Mouse (Mus musculus) left cerebral cortex, postnatal 14 days (tissue): ENCODE results near the gene Tmem121. TPM values are rescaled to one million over a fixed set of nuclear protein-coding genes. Genes with fewer than 3 reads are reported as not detected.
A peak's percentile ranks its signal among the peaks of the same experiment; 100 is the strongest.

Source experiments
- DNase-seq, 2 experiments: peaks; one replicate each; pipeline ENCODE4 v3.0.0; 2021 to 2022; ENCODE audit warnings: low spot score in 2 of 2, mixed read lengths in 1 of 2
- intact Hi-C: fragments of 180-260 bp; cut with DNase I; formaldehyde crosslinking; loops from one replicate; pipeline ENCODE4 v1.15.1; 2025
- long read RNA-seq, 2 experiments: library from polyadenylated mRNA; stranded (forward); transcript quantifications; one replicate each; pipeline ENCODE4 v2.0.0; 2021
- total RNA-seq, 2 experiments: library from RNA; stranded (reverse); gene quantifications; 2 replicates each; pipeline ENCODE4 v1.2.3; 2021

Tmem121 gene
- total RNA-seq, result 10 to 100 TPM; 28.3 to 35.6 TPM
- long read RNA-seq, experiment 1, transcript Tmem121-201 (2 exons, 1,574 nt), result major isoform, 7 of 8 reads
- long read RNA-seq, experiment 1, partial matches to known transcripts, result 1 of 8 reads
- long read RNA-seq, experiment 1, other reads (novel, unspliced or antisense), result 0 of 8 reads
- long read RNA-seq, experiment 2, partial matches to known transcripts, result 0 of 5 reads
- long read RNA-seq, experiment 2, other reads (novel, unspliced or antisense), result 1 of 5 reads

DNA sequence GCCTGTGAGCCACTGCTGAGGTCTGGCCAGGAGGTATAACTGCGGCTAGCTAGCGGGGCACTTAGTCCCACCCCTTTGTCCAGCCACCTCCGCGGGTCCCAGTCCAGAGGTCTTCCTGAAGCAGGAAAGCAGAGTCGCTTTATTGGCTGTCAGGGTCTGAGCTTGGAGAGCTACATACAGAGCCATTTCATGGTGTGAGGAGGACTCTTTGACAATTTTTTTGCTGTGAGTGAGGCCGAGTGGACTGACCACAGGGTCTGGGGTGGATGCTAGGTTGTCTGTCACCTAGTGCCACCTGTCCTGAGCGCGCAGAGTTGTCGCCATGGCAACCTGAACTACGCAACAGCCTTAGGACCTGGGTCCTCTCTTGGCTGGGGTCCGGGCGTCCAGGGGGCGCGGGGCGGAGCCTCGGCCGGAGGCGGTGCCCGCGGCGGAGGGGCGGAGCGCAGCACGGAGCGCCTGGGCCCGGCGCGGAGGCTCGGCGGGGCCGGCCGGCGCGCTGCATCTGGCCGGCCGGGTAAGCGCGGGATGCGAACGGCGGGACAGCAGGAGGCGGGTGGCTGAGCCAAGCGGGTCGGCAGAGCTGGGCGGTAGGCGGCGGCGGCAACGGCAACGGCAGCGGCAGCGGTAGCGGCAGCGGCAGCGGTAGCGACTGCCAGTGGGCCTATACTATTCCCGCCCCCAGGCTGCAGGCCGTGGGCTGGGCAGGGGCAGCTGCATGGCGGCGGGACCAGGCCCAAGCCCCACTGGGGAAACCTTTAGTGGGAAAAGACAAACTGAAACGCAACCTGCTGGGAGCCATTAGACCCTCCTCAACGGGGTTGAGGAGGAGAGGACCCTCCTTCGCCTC is at the start of gene Tmem121:
TSS of gene Tmem121 (plus strand) at position 489 of the 850 bp plus-strand sequence.
- peak in 1 of 2 experiments; percentile 34 for DNase-seq
- intact Hi-C loops, result no loop called here

DNA sequence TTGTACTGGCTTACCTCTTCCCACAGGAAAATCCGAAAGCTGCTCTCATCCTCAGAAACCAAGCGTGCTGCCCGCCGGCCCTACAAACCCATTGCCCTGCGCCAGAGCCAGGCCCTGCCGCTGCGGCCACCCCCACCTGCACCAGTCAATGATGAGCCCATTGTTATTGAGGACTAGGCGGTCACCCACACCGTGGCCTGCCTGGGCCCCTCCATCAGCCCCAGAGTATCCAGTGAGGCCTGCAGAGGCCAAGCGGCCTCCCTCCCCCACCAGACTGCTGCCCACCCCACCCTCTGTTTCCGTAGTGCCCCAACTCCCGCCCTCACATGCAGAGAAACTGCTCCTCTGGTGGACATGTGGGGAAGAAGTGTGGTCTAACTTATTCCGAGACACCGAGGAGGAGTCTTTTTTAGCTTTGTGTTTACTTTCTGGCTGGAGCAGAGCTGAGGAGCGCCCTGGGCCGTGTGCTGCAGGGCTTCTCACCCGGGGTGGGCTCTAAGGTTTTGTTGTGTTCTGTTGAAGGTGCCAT is 49.2 kb upstream of the Tmem121 start:
- intact Hi-C loops, result no loop called here

DNA sequence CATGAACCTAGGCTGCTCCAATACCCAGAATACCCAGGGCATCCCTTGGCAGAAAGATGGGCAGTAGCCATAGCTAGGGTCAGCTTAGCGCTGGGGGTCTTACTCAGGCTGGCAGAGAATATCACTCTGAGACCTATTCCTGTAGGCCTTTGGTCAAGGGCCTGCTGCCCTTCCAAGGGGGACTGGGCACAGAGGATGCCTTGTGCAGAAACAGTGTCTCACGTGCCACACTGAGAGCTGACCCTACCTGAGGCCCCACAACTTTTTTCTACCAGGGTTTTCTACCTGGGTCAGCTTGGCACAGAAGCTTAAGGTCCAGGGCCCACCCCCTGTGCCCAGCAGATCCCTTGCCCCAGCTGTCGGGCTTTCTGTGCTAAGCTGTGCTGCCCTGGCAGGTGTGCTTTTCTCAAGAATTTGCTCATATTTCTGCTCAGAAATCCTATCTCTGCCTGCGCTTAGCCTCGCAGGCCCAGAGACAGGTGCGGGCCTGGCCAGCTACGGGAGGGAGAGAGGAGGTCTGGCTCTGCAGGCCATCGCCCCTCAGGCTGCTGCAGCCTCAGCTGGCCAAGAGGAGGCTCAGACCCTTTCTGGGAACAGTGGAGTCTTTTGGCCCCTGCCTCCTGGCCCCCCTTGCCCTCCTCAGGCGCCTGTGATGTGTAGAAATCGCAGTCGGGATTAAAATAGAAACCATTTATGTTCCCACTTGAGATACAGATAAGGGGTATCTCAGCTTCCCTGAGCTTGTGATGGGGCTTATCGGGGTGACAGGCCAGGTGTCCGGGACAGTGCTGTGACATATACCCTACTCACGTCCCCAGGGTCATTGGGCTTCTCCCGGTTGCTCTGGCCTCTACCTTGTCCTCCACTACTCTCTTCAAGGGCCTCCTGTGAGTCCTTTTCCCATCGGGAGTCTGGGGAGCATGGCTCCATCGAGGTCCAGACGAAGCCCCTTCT is 48.2 kb upstream of the Tmem121 start:
- no peak for DNase-seq
- intact Hi-C loops, result no loop called here

More for the DNA sequence above, 49.2 kb upstream of the Tmem121 start:
- no peak for DNase-seq

DNA sequence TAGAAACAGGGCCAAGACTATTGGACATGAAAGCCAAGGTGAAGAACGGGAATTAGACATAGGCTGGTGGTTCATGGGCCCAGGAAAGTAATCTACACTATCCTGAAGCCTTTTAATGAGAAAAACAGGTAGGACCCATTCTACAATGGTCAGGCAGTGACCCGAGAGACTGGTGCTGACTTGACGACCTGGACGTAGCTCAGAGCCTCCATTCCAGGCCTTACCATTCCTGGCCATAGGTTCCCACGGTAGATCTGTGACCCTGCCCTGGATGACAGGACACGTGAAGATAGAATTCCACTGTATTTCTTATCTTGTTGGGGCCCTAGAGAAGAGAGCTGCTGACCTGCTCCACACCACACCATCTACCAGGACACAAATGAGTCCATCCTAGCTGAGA is 47.4 kb upstream of the Tmem121 start:
- intact Hi-C loops, result no loop called here
- no peak for DNase-seq

DNA sequence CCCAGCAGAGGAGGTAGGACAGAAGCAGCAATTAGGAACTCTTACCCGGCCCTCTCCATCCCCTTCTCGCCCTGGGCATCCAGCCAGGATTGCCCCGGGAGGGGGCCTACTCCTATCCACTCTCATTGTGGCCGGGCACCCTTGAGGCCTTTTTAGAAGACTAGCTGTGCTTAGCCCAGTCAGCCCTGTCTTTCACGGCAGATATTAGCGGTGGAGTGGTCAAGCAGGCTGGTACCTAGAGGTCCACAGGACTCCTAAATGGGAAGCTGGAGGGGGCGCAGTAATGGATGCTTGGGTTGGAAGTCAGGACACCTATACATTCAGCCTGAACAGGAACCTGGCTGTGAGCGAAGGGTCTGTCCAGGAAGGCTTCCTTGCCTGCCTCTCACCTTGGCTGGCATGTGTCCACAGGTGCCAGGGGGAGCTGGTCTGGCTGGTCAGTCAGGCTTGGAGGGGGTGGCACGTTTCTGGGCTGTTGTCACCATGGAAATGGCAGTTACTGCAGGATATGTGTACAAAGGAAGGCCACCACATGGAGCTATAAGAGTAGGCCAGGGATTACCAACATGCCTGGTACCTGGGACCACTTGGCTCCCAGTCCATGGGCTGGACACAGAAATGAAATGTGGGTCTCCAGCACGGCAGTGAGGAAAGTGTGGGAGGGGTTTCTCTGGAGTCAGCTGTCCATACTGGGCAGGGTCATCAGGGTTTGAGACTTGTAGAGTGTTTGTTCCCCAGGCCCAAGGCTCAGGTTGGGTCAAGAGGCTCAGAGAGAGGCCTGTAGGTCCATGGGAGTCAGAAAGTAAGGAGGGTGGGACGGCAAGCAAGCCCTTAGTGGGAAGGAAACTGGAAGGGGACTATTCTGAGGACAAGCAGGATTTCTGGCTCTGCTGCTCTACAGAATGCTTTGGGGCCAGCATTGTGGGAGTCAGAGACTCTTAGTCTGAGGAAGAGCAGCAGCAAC is 46.5 kb upstream of the Tmem121 start:
- intact Hi-C loops, result no loop called here
- DNase-seq, result no peak

DNA sequence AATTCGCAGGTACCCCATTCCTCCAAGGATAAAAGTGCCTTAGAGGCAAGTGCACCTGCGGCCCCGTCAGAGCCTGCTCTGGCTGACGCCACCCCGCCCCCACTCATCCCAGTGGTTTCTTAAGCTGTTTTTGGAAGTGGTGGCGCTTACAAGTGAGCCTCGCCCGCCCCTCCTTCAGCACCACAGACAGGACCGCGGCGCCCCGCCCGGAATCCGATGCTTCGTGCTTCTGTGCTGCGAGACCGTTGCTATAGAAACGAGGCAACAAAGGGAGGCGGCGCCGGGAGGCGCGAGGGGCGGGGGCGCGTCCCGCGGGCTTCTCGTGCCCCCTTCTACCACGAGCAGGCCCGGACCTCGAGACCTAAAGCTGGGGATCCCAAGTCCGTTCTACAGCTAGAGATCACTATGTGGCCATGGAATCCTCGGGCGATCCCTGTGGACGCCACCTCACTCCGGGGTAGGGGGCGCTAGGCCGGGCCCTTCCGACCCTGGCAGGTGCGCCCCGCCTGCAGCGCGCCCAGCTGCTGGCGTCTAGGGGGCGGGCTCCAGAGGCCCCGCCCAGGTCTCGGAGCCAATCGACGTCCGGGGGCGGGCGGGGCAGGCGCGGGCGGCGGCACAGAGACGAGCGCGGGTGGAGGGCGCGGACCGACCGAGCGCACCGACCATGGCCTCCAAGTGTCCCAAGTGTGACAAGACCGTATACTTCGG is 45.7 kb upstream of the Tmem121 start, which contains the start of gene Crip2:
TSS of gene Crip2 (plus strand) at position 329 of the 708 bp plus-strand sequence.
- intact Hi-C loops, result no loop called here

DNA sequence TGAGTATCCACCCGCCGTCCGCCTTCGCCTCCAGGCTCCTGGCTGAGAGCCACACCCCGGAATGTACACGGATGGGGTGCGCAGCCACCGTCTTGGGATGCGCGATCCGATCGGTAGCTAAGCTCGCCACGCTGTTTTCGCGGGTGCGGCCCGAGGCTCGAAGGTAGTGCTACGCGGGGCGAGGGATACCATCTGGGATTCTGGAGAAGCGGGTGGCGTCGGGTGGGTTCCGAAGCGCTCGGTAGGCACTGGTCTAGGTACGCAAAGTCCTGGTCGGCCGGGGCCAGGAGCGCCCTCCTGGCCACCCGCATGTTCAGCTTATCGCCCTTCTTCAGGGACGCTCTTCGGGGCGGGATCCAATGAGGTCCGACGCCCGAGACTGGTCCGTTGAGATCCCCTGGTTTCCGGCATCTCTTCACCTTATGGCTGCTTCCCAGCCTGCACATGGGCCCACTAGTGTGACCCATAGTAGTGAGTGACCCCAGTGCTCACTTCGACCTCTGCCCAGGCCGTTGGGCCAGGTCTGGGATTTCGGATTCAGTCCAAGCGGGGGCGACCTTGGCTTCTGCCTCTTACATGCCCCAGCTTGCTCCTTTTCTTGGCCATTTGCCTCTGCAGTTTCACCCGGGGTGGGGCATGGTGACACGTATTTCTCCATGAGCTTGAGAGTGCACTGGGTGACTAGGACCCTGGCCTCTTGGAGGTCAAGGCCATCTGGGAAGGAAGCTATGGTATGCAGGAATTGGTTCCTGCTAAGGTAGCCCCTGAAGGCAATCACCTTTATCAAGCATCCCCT is 44.9 kb upstream of the Tmem121 start:
- intact Hi-C loops, result no loop called here
- DNase-seq, result no peak

More for the DNA sequence above, 45.7 kb upstream of the Tmem121 start, which contains the start of gene Crip2:
- DNase-seq, result peak; percentile 94 to 98

DNA sequence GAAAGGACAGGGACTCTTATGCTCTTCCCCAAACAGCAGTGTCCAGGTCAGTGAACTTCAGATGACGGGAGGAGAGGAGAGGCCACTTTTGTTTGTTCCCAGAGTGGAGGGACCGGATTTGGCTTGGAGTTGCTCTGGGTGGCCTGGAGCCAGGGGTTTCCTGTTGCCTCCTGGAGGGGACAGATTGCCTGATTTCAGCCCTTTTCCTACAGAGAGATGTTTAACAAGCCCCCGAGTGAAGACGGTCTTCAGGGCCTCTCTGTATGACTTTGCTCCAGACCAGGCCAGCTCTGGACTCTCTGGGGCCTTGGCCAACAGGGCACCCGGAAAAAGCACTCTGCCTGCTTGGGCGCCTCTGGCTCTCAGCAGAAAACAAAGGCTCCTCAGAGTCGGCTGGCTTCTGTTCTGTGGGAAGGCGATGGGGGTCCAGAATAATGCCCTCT is 44.2 kb upstream of the Tmem121 start:
- DNase-seq, result peak in 1 of 2 experiments; percentile 34
- intact Hi-C loops, result no loop called here

DNA sequence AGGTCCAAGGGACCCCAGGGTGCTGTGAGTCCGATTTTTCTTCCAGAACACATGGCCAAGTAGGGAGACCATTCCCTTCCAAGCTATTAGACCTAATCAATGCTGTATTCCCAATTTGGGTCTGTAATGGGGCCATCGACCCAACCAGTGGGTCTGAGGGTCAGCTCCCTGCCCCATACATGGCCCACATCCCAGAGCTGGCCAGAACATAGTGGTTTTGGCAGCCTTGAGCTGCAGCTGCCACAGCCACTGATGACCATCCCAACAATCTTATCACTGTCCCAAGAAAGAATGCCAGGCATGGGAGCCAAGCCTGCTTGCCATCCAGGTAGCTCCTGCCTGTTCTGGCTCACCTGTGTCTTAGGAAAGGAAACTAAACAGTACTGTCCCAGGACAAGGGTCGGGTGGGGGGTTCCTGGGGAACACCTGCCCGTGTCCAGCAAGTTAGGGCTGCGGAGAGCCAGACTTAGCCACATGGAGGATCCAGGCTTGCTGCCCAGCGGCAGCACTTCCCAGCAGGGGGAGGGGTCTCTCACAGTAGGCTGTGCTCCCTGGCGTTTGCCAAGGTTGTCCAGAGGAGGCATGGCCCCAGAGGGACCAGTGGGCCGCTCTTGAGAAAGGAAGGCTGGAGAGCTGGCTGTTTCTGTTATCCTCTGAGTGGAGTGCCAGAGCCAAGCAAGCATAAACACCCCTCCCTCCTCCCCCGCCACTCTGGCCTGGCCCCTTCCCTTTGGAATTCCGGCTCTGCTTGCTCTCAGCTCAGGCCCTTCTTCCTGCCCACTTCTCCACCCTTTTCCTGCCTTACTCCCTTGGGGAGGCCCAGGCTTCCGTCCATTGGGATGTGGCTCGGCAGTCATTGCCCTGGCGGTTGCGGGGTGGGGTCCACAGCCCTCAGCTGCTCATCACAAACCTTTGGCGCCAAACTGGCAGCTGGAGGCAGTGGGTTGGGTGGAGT is 43.4 kb upstream of the Tmem121 start:
- DNase-seq, result peak; percentile 46 to 75
- intact Hi-C loops, result no loop called here

DNA sequence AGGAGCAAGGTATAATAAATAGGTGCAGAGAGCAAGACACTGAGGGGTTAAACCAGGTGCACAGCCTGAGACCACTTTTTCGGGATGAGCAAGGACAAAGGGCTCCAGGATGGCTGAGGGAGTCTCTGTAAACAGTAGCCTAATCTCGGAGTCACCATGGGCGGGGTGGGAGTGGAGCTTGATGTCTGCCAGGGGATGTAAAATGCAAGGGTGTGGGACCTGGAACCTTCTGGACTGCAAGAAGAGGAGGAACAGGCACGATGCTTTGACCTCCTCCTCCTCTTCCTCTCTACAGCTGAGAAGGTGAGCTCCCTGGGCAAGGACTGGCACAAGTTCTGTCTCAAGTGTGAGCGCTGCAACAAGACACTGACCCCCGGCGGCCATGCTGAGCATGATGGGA is 42.6 kb upstream of the Tmem121 start:
- intact Hi-C loops, result no loop called here
- no peak for DNase-seq

DNA sequence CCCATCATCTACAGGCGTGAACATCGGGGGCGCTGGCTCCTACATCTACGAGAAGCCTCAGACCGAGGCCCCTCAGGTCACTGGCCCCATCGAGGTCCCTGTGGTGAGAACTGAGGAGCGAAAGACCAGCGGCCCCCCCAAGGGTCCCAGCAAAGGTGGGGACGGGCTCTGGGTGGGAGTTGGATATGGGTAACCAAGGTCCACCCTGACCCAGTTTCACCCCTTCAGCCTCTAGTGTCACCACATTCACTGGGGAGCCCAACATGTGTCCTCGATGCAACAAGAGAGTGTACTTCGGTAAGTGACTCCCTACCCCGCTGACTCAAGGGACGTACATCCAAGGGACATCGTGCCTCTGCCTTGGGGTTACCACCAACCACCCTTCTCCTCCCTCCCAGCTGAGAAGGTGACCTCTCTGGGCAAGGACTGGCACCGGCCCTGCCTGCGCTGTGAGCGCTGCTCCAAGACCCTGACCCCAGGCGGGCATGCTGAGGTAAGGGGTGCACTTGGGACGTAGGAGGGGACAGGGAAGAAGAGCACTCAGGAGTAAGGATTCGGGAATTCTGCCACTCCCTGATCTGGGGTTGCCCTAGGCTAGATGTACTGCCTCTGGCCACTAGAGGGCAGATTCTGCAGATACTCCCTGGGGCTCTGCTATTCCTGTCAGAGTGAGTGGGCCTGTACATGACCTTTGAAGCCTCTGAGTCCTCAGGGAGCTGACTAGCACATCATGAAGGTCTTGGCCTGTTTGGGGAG is 41.6 kb upstream of the Tmem121 start:
- DNase-seq, result peak in 1 of 2 experiments; percentile 43
- intact Hi-C loops, result no loop called here

DNA sequence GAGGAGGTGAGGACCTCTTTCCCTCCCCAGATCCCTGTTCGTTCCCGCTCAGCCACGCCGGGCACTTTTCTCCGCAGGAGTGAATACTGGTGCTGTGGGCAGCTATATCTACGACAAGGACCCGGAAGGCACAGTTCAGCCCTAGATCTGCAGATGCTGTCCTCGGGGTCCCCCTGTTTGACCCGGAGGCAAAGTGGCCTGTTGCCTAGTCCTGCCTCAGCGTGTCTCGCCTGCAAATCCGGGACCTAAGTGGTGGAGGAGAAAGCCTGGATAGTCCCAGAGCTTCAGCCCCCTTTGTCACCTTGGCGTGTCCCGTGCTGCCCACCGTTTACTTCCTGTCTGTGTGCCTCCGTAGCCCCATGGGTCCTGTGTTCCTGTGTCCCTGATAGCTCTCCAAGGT is 40.8 kb upstream of the Tmem121 start:
- no peak for DNase-seq
- intact Hi-C loops, result no loop called here

DNA sequence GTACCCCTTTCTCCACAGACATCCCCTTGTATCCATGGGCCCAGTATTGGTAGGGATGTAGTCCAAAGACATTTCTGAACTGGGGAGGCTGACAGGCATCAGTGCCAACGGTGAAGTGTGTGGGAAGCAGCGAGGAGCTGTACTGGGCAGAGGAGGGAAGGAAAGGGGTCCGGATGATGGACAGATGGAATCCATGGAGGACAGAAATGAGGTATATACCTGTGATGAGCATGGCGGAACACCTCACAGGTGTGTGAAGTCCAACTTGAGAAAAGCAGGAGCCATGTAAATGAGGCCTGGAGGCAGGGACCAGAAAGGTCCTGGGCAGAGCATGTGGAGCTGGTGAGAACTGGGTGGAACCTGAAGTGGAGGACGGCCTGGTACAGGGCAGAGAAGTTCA is 40.1 kb upstream of the Tmem121 start:
- intact Hi-C loops, result no loop called here
- DNase-seq, result no peak

DNA sequence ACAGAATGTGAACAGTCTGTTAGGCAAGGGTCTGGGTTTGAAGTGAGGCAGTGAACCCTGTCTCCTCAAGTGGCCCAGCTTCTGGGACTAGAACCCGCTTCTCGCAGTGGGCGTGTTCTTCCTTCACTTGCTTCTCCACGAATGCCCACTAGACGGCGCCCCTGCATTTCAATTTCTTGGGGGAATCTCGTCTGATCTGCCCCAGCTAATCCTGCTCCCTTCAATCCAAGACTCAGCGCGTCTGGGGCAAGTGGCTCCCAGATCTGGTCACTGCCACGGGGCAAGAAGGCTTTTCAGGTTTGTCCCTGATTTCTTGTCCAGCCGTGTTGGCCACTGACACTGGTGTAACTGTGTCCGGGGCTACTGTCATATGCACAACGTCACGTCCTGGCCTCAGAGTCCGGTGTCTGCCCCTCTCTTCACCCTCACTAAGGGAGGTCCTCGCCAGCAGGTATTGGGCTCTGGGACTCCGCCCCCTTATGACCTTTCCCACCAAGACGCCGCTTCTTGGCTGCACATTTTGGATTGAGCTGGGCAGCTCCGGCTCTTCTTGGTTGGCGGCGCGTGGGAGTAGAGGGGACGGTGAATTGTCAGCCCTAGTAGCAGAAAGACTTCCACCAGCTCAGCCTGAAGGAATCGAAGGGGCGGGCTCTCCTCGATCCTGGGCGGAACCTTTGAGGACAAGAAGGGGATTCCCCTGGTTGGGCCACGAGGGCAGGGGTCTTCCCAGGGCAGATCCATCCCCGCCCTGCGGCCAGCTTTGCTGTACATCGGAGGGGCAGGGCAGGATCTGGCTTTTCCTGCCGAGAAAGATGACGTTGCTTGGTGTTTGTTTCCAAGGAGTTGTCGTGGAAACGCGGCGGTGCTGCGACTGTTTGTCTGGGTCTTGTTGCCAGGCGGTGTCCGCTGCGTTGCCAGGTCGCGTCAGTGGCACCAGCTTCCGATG is 39.3 kb upstream of the Tmem121 start, which contains the start of gene Crip1:
TSS of gene Crip1 (plus strand) at position 205 of the 946 bp plus-strand sequence.
- peak; percentile 85 to 88 for DNase-seq
- intact Hi-C loops, result no loop called here
